Mouse (Mus musculus) MEL (cell line): Measurements from ENCODE around the gene S1pr4.

ENCODE experiments used
- BHLHE40 ChIP-seq: IDR thresholded peaks from 2 replicates; pipeline ENCODE4 v1.6.1; 2012; ENCODE audit warnings: low read depth, mild to moderate bottlenecking, inconsistent platforms, low read length, improper control_type of control experiment, borderline replicate concordance
- CTCF ChIP-seq, 3 experiments: IDR thresholded peaks in 2 of 3; conservative IDR thresholded peaks in 1 of 3; 2 replicates each; pipeline ENCODE4 v1.5.1; 2011 to 2012; ENCODE audit warnings: low read length in 3 of 3, low read depth in 2 of 3, mild to moderate bottlenecking in 2 of 3, improper control_type of control experiment in 1 of 3, inconsistent platforms in 1 of 3, mixed read lengths in 1 of 3, moderate library complexity in 1 of 3; ENCODE audit not compliant: control insufficient read depth in 1 of 3, insufficient read depth in 1 of 3, poor library complexity in 1 of 3, severe bottlenecking in 1 of 3
- EP300 ChIP-seq, 2 experiments: IDR thresholded peaks; 2 replicates each; pipeline ENCODE4 v1.6.1; 2011; ENCODE audit warnings: improper control_type of control experiment in 2 of 2, low read length in 2 of 2, low read depth in 1 of 2, mild to moderate bottlenecking in 1 of 2
- POLR2A ChIP-seq, 2 experiments: IDR thresholded peaks; 2 replicates each; pipeline ENCODE4 v1.6.1; 2011 to 2012; ENCODE audit warnings: low read length in 2 of 2, mild to moderate bottlenecking in 2 of 2, control low read depth in 1 of 2, improper control_type of control experiment in 1 of 2, low read depth in 1 of 2, moderate library complexity in 1 of 2; ENCODE audit not compliant: control insufficient read depth in 1 of 2, insufficient read depth in 1 of 2, poor library complexity in 1 of 2
- POLR2AphosphoS2 ChIP-seq: IDR thresholded peaks from 2 replicates; pipeline ENCODE4 v1.6.1; 2011; ENCODE audit warnings: low read length, improper control_type of control experiment
- RAD21 ChIP-seq: IDR thresholded peaks from 2 replicates; pipeline ENCODE4 v1.6.1; 2011; ENCODE audit warnings: mild to moderate bottlenecking, low read depth, low read length, improper control_type of control experiment
- USF1 ChIP-seq: IDR thresholded peaks from 2 replicates; pipeline ENCODE4 v1.6.1; 2014; ENCODE audit warnings: low read depth, mild to moderate bottlenecking, inconsistent platforms, low read length, improper control_type of control experiment, moderate library complexity
- ZMIZ1 ChIP-seq: IDR thresholded peaks from 2 replicates; pipeline ENCODE4 v1.6.1; 2012; ENCODE audit warnings: low read depth, mild to moderate bottlenecking, inconsistent platforms, low read length, improper control_type of control experiment, moderate library complexity

GRCm38 (mm10) chr10:81467670-81468235 lies 32.2 kb downstream of the S1pr4 start:
- TF ChIP-seq RAD21 (no peak), CTCF (IDR thresholded peaks at IDR 0.05 in 2 of 3, conservative IDR thresholded peaks at IDR 0.05 in 1 of 3; ENCODE audit: control insufficient read depth in 1 of 3, insufficient read depth in 1 of 3, low read depth in 2 of 3, low read length in 3 of 3, poor library complexity in 1 of 3, severe bottlenecking in 1 of 3) (no peak), POLR2AphosphoS2 (no peak), BHLHE40 (no peak), ZMIZ1 (no peak), USF1 (no peak), EP300 (IDR thresholded peaks at IDR 0.05; ENCODE audit: low read depth in 1 of 2, low read length in 2 of 2) (no peak), POLR2A (IDR thresholded peaks at IDR 0.05; ENCODE audit: control insufficient read depth in 1 of 2, insufficient read depth in 1 of 2, low read depth in 1 of 2, low read length in 2 of 2, poor library complexity in 1 of 2) (no peak)
